Mouse (Mus musculus) adrenal gland, postnatal 10 days (tissue): Measurements from ENCODE around the gene Dock10. TPM values are rescaled to one million over a fixed set of nuclear protein-coding genes. Genes with fewer than 3 reads are reported as not detected.
"Not testable (repeated sequence)": the region's sequence is repeated elsewhere in the genome, so short reads cannot be mapped to it uniquely, and the experiment has no call there.

Source experiments
- DNase-seq: peaks from one replicate; pipeline ENCODE4 v3.0.0; 2021; ENCODE audit warnings: mixed read lengths
- long read RNA-seq, 2 experiments: library from polyadenylated mRNA; stranded (forward); transcript quantifications; one replicate each; pipeline ENCODE4 v2.0.0; 2021
- total RNA-seq, 2 experiments: library from RNA; stranded (reverse); gene quantifications; 2 replicates each; pipeline ENCODE4 v1.2.3; 2021

Dock10 gene
- 10 to 100 TPM; 19.2 to 23.7 TPM for total RNA-seq
- long read RNA-seq, experiment 1, partial matches to known transcripts: 4 of 5 reads
- long read RNA-seq, experiment 1, other reads (novel, unspliced or antisense): 1 of 5 reads
- long read RNA-seq, experiment 2, partial matches to known transcripts: 2 of 2 reads
- long read RNA-seq, experiment 2, other reads (novel, unspliced or antisense): 0 of 2 reads

GRCm38 (mm10) chr1:80757977-80758797 lies at the start of gene Dock10:
Gene Dock10 (minus strand): TSS chr1:80758527.
- DNase-seq: peak; percentile 47

- no peak for DNase-seq
Observed at GRCm38 (mm10) chr1:80806835-80807398, 48.6 kb upstream of the Dock10 start.

- no peak for DNase-seq
Observed at GRCm38 (mm10) chr1:80802023-80802422, 43.7 kb upstream of the Dock10 start.

GRCm38 (mm10) chr1:80785066-80785779 lies 26.9 kb upstream of the Dock10 start:
- DNase-seq: no peak

- no peak for DNase-seq
Observed at GRCm38 (mm10) chr1:80784155-80784554, 25.8 kb upstream of the Dock10 start.

- no peak for DNase-seq
Observed at GRCm38 (mm10) chr1:80765504-80765903, 7.2 kb upstream of the Dock10 start.

GRCm38 (mm10) chr1:80763042-80763950 lies 5.0 kb upstream of the Dock10 start:
- no peak for DNase-seq

- DNase-seq: no peak
Observed at GRCm38 (mm10) chr1:80758798-80759184, 464 bp upstream of the Dock10 start.

GRCm38 (mm10) chr1:80757650-80757976 lies 714 bp downstream of the Dock10 start:
- no peak for DNase-seq

- DNase-seq: peak; percentile 48
Observed at GRCm38 (mm10) chr1:80756824-80757649, 1.3 kb downstream of the Dock10 start.

- DNase-seq: peak; percentile 40
Observed at GRCm38 (mm10) chr1:80756060-80756439, 2.3 kb downstream of the Dock10 start.

GRCm38 (mm10) chr1:80755296-80756059 lies 2.8 kb downstream of the Dock10 start:
- DNase-seq: no peak

- not testable (repeated sequence) for DNase-seq
Observed at GRCm38 (mm10) chr1:80749122-80749521, 9.2 kb downstream of the Dock10 start.

- DNase-seq: no peak
Observed at GRCm38 (mm10) chr1:80746691-80747463, 11.4 kb downstream of the Dock10 start.

- no peak for DNase-seq
Observed at GRCm38 (mm10) chr1:80746195-80746594, 12.1 kb downstream of the Dock10 start.

- DNase-seq: no peak
Observed at GRCm38 (mm10) chr1:80739472-80739871, 18.9 kb downstream of the Dock10 start.

- no peak for DNase-seq
Observed at GRCm38 (mm10) chr1:80737812-80738391, 20.4 kb downstream of the Dock10 start.

- DNase-seq: no peak
Observed at GRCm38 (mm10) chr1:80730582-80730981, 27.7 kb downstream of the Dock10 start.

GRCm38 (mm10) chr1:80730174-80730573 lies 28.2 kb downstream of the Dock10 start:
- DNase-seq: no peak
